Mouse (Mus musculus): ENCODE measurements around the gene Zbtb38. TPM values are rescaled to one million over a fixed set of nuclear protein-coding genes. Genes with fewer than 3 reads are reported as not detected.

Gene Zbtb38
- polyA plus RNA-seq, 1 experiment: 23.8 TPM

GRCm38 (mm10) chr9:96756638-96757435, 4.2 kb upstream of the Zbtb38 start:
- H3K27me3 ChIP-seq (ENCODE audit: control insufficient read depth, insufficient read depth, low read length, poor library complexity, severe bottlenecking): no peaks in the 10 kb centered on the region
- H3K9ac ChIP-seq (ENCODE audit: low read depth, poor library complexity, severe bottlenecking): no peak overlapping the region
- no peaks in the 10 kb centered on the region for H3K36me3 ChIP-seq (ENCODE audit: control insufficient read depth, insufficient read depth, low read length, poor library complexity, severe bottlenecking)
- no peak overlapping the region for H3K4me3 ChIP-seq (ENCODE audit: low read depth, low read length)
- TF ChIP-seq POLR2A (IDR thresholded peaks at IDR 0.05; ENCODE audit: insufficient read depth, low read length): no peak
- TF ChIP-seq EP300 (IDR thresholded peaks at IDR 0.05; ENCODE audit: insufficient read depth, low read depth, low read length): no peak
- TF ChIP-seq CTCF (IDR thresholded peaks at IDR 0.05; ENCODE audit: low read depth, low read length): no peak
- no peak overlapping the region for H3K27ac ChIP-seq (ENCODE audit: insufficient read depth, low read length)
- H3K9me3 ChIP-seq (replicated peaks; ENCODE audit: control insufficient read depth, insufficient read depth, low read length, poor library complexity, severe bottlenecking): no peaks in the 10 kb centered on the region
- peaks cover 2% of the 10 kb centered on the region for H3K4me1 ChIP-seq (ENCODE audit: control insufficient read depth, insufficient read depth, low read length)

GRCm38 (mm10) chr9:96755761-96756160, 3.1 kb upstream of the Zbtb38 start:
- TF ChIP-seq POLR2A (IDR thresholded peaks at IDR 0.05; ENCODE audit: insufficient read depth, low read length) (no peak), EP300 (IDR thresholded peaks at IDR 0.05; ENCODE audit: insufficient read depth, low read depth, low read length) (no peak), CTCF (IDR thresholded peaks at IDR 0.05; ENCODE audit: low read depth, low read length) (no peak)
- Histone ChIP-seq H3K27ac (ENCODE audit: insufficient read depth, low read length) (no peak overlapping the region), H3K9me3 (replicated peaks; ENCODE audit: control insufficient read depth, insufficient read depth, low read length, poor library complexity, severe bottlenecking) (no peaks in the 10 kb centered on the region), H3K4me3 (ENCODE audit: low read depth, low read length) (no peak overlapping the region), H3K9ac (ENCODE audit: low read depth, poor library complexity, severe bottlenecking) (no peak overlapping the region), H3K27me3 (ENCODE audit: control insufficient read depth, insufficient read depth, low read length, poor library complexity, severe bottlenecking) (no peaks in the 10 kb centered on the region), H3K4me1 (ENCODE audit: control insufficient read depth, insufficient read depth, low read length) (peaks cover 2% of the 10 kb centered on the region), H3K36me3 (ENCODE audit: control insufficient read depth, insufficient read depth, low read length, poor library complexity, severe bottlenecking) (no peaks in the 10 kb centered on the region)

GRCm38 (mm10) chr9:96754625-96754969, 2.0 kb upstream of the Zbtb38 start:
- no peak overlapping the region for H3K4me3 ChIP-seq (ENCODE audit: low read depth, low read length)
- H3K4me1 ChIP-seq (ENCODE audit: control insufficient read depth, insufficient read depth, low read length): peaks cover 2% of the 10 kb centered on the region
- TF ChIP-seq POLR2A (IDR thresholded peaks at IDR 0.05; ENCODE audit: insufficient read depth, low read length) (no peak), CTCF (IDR thresholded peaks at IDR 0.05; ENCODE audit: low read depth, low read length) (no peak), EP300 (IDR thresholded peaks at IDR 0.05; ENCODE audit: insufficient read depth, low read depth, low read length) (no peak)
- no peaks in the 10 kb centered on the region for H3K27me3 ChIP-seq (ENCODE audit: control insufficient read depth, insufficient read depth, low read length, poor library complexity, severe bottlenecking)
- no peak overlapping the region for H3K9ac ChIP-seq (ENCODE audit: low read depth, poor library complexity, severe bottlenecking)
- H3K27ac ChIP-seq (ENCODE audit: insufficient read depth, low read length): no peak overlapping the region
- no peaks in the 10 kb centered on the region for H3K9me3 ChIP-seq (replicated peaks; ENCODE audit: control insufficient read depth, insufficient read depth, low read length, poor library complexity, severe bottlenecking)
- no peaks in the 10 kb centered on the region for H3K36me3 ChIP-seq (ENCODE audit: control insufficient read depth, insufficient read depth, low read length, poor library complexity, severe bottlenecking)

- H3K36me3 ChIP-seq (ENCODE audit: control insufficient read depth, insufficient read depth, low read length, poor library complexity, severe bottlenecking): no peaks in the 10 kb centered on the region
- H3K4me3 ChIP-seq (ENCODE audit: low read depth, low read length): no peak overlapping the region
- no peak for TF ChIP-seq POLR2A (IDR thresholded peaks at IDR 0.05; ENCODE audit: insufficient read depth, low read length)
- no peak for TF ChIP-seq EP300 (IDR thresholded peaks at IDR 0.05; ENCODE audit: insufficient read depth, low read depth, low read length)
- TF ChIP-seq CTCF (IDR thresholded peaks at IDR 0.05; ENCODE audit: low read depth, low read length): no peak
- peaks cover 2% of the 10 kb centered on the region for H3K4me1 ChIP-seq (ENCODE audit: control insufficient read depth, insufficient read depth, low read length)
- H3K9ac ChIP-seq (ENCODE audit: low read depth, poor library complexity, severe bottlenecking): no peak overlapping the region
- H3K9me3 ChIP-seq (replicated peaks; ENCODE audit: control insufficient read depth, insufficient read depth, low read length, poor library complexity, severe bottlenecking): no peaks in the 10 kb centered on the region
- no peak overlapping the region for H3K27ac ChIP-seq (ENCODE audit: insufficient read depth, low read length)
- H3K27me3 ChIP-seq (ENCODE audit: control insufficient read depth, insufficient read depth, low read length, poor library complexity, severe bottlenecking): no peaks in the 10 kb centered on the region
These were observed 1.4 kb upstream of the Zbtb38 start for GRCm38 (mm10) chr9:96753921-96754624.

- TF ChIP-seq EP300 (IDR thresholded peaks at IDR 0.05; ENCODE audit: insufficient read depth, low read depth, low read length): no peak
- no peak for TF ChIP-seq POLR2A (IDR thresholded peaks at IDR 0.05; ENCODE audit: insufficient read depth, low read length)
- TF ChIP-seq CTCF (IDR thresholded peaks at IDR 0.05; ENCODE audit: low read depth, low read length): no peak
- Histone ChIP-seq H3K27me3 (ENCODE audit: control insufficient read depth, insufficient read depth, low read length, poor library complexity, severe bottlenecking) (no peaks in the 10 kb centered on the region), H3K4me3 (ENCODE audit: low read depth, low read length) (no peak overlapping the region), H3K4me1 (ENCODE audit: control insufficient read depth, insufficient read depth, low read length) (peaks cover 2% of the 10 kb centered on the region), H3K36me3 (ENCODE audit: control insufficient read depth, insufficient read depth, low read length, poor library complexity, severe bottlenecking) (no peaks in the 10 kb centered on the region), H3K9ac (ENCODE audit: low read depth, poor library complexity, severe bottlenecking) (no peak overlapping the region), H3K9me3 (replicated peaks; ENCODE audit: control insufficient read depth, insufficient read depth, low read length, poor library complexity, severe bottlenecking) (no peaks in the 10 kb centered on the region), H3K27ac (ENCODE audit: insufficient read depth, low read length) (no peak overlapping the region)
These were observed 761 bp upstream of the Zbtb38 start for GRCm38 (mm10) chr9:96753392-96753791.

All from ES-Bruce4 (cell line).